Mouse (Mus musculus): ENCODE measurements around the gene Tlk2.

DNA sequence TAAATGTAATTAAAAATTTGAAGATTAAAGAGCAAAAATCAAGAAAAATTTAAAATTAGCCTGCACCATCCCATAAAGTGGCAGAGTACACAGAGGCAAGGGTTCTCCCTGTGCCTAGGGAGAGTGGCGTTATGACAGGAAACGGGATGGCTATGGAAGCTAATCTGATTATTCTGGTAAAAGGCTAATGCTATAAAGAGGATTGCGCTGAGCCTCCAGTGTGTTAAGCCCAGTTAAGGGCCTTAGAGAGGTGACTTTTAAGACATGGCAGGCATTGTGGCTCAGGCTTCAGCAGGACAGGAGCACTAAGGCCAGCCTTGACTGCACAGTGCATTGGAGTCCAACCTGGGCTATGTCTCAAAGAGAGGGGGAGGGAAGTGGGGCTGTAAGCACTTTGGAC is 148.5 kb downstream of the Tlk2 start:
- no peak for TF ChIP-seq POLR2A (IDR thresholded peaks at IDR 0.05; ENCODE audit: extremely low read depth, insufficient read depth, low read length)
- TF ChIP-seq CTCF (IDR thresholded peaks at IDR 0.05; ENCODE audit: low read depth, low read length): no peak
